Mouse (Mus musculus): ENCODE data around the gene Tec.

DNA sequence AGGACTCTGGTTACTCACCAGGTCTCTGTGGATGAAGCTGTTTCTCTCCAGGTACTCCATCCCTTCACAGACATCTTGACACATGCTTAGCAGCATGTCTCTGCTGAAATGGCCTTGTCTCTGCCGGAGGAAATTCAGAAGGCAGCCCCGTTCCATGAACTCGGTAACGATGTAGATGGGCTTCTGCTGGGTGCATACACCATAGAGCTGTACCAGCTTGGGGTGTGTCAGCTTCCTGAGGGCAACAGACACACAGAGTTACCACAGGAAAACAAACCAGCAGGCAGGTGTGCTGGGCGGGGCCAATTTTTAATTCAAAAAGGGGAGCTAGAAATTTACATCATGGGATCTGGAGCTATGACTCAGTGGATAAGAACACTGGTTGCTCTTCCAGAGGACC lies 104.7 kb downstream of the Tec start:
- TF ChIP-seq CTCF (IDR thresholded peaks at IDR 0.05; ENCODE audit: low read depth, low read length) (no peak), POLR2A (IDR thresholded peaks at IDR 0.05; ENCODE audit: extremely low read depth, insufficient read depth, low read length) (no peak)
